Mouse (Mus musculus): ENCODE data around the gene Vmn2r41.
"Not testable (repeated sequence)": the region's sequence is repeated elsewhere in the genome, so short reads cannot be mapped to it uniquely, and the experiment has no call there.

Gene Vmn2r41

DNA sequence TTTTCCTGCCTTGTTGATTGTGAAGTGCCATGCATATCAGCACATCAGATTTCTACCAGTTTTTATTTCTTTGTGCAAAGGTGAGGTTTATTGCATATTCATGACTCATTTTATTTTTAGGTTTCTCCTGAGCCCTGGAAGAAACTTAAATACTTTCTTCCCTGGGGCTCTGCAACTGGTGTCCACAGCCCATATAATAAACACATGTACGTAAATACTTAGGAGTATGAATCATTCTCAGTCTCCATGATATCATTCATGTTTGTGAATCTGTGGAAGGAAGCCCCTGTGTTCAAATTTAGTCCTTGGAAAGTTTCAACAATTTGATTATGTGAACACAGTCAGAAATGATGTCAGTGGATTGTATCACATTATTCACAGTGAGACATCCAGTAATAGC, at the start of gene Vmn2r41:
Gene Vmn2r41 (minus strand): TSS at position 101 of the 400 bp plus-strand sequence.
- not testable (repeated sequence) for DNase-seq (ENCODE audit: low read depth, low spot score)

DNA sequence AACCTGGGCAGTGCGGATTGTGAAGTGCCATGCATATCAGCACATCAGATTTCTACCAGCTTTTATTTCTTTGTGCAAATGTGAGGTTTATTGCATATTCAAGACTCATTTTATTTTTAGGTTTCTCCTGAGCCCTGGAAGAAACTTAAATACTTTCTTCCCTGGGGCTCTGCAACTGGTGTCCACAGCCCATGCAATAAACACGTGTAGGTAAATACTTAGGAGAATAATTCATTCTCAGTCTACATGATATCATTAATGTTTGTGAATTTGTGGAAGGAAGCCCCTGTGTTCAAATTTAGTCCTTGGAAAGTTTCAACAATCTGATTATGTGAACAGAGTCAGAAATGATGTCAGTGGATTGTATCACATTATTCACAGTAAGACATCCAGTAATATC, 38.8 kb upstream of the Vmn2r41 start, which contains the start of gene Vmn2r42:
Gene Vmn2r42 (minus strand): TSS at position 101 of the 400 bp plus-strand sequence.
- DNase-seq (ENCODE audit: low read depth, low spot score): not testable (repeated sequence)

DNA sequence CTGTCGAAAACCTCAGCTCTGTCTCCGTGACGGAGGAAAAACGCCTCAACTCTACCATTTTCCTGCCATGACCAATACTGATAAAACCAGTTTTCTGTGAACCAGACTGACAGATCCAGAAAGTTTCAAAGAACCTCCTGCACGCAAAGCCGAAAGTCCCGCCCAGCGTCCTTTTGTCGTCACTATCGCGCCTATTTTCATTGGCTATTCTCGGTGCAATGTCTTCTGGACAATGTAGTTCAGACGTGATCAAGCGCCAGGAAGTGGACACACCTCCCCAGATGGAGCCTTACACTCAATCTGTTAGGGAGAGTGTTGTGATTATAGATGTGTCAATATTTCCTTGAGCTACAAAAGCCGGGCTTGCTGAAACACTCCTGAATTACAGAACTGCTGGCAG, 68.6 kb downstream of the Vmn2r41 start:
- DNase-seq (ENCODE audit: low read depth, low spot score): not testable (repeated sequence)
